26 mouse cellular contexts compared by ENCODE assay signal in the genomic region with DNA sequence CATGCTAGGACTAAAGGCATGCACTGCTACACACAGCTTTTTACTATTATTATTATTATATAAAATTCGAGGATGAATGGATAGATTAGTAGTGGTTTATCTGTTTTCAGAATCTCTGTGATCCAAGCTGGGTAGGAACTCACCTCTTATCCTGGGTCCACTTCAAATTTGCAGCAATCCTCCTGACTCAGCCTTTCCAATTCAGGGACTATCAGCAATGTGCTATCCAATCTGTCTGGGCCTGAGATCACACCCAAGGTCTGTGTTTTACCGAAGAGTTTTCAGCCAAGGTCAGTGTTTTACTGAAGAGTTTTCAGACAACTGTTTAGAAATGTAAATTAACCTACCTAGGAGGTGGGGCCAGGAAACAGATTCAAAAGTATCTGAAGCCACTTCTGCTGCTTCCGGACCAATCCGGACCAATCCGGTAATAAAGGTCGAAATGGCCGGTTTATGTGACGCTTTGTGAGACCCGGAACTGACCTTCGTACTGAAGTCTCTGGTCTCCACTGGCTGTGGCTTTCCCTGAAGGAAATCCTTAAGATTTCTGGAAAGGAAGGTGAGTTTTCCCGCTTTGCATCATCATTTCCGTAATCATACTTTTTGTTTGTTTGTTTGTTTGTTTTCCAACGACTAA. TPM values are rescaled to one million over a fixed set of nuclear protein-coding genes. Genes with fewer than 3 reads are reported as not detected.
DNase-seq lines count a peak whose midpoint lies in the region; TF ChIP-seq lines count a peak whose summit lies in the region.
"Had no signal": no experiment of that assay in that cellular context is flagged by ENCODE, and none has a peak within 500 bp of the region (broad histone marks: within the 10 kb centered on the region; RNA-seq: fewer than 3 reads in every experiment).

A gene (plus strand): TSS at position 488 of the 637 bp plus-strand sequence.

- H3K4me3 ChIP-seq in heart, adult 2 months: no peak within 1 kb of the TSS
- peak within 1 kb of the TSS; percentile 11 for H3K4me3 ChIP-seq in testis, adult 2 months (ENCODE audit: control insufficient read depth, low read depth, low read length)
- H3K4me3 ChIP-seq: embryonic facial prominence, embryonic 13.5 days; forebrain, embryonic 12.5 days; heart, embryonic 10.5 days; hindbrain, embryonic 15.5 days had no signal

- no peak for TF ChIP-seq EP300 in heart, adult 2 months (IDR thresholded peaks at IDR 0.05; ENCODE audit: insufficient read depth, low read depth, low read length)

- no peak for TF ChIP-seq CTCF in heart, adult 2 months (IDR thresholded peaks at IDR 0.05)
- no peak for TF ChIP-seq CTCF in testis, adult 2 months (IDR thresholded peaks at IDR 0.05; ENCODE audit: control insufficient read depth, insufficient read depth, insufficient replicate concordance, low read depth, low read length)

- intact Hi-C loops in heart, adult 2 months (cut with DNase I): no loop called here

- no peaks in the 10 kb centered on the region for H3K36me3 ChIP-seq in heart, adult 2 months (ENCODE audit: control insufficient read depth, insufficient read depth, low read length)
- H3K36me3 ChIP-seq in testis, adult 2 months (ENCODE audit: control insufficient read depth, insufficient read depth, low read length): no peaks in the 10 kb centered on the region
- H3K36me3 ChIP-seq: embryonic facial prominence, embryonic 13.5 days; forebrain, embryonic 12.5 days; G1E; heart, embryonic 10.5 days; hindbrain, embryonic 15.5 days had no signal

- H3K4me1 ChIP-seq in heart, adult 2 months (ENCODE audit: control insufficient read depth, insufficient read depth, low read length): no peaks in the 10 kb centered on the region
- no peaks in the 10 kb centered on the region for H3K4me1 ChIP-seq in testis, adult 2 months (ENCODE audit: control insufficient read depth, insufficient read depth, low read length)
- H3K4me1 ChIP-seq: embryonic facial prominence, embryonic 13.5 days; forebrain, embryonic 12.5 days; heart, embryonic 10.5 days; hindbrain, embryonic 15.5 days had no signal

- H3K27me3 ChIP-seq in heart, adult 2 months (ENCODE audit: control insufficient read depth, insufficient read depth, low read length): no peaks in the 10 kb centered on the region
- no peaks in the 10 kb centered on the region for H3K27me3 ChIP-seq in testis, adult 2 months (ENCODE audit: control insufficient read depth, insufficient read depth, low read length)
- H3K27me3 ChIP-seq: embryonic facial prominence, embryonic 13.5 days; forebrain, embryonic 12.5 days; hindbrain, embryonic 15.5 days had no signal

- TF ChIP-seq POLR2A in heart, adult 2 months (IDR thresholded peaks at IDR 0.05; ENCODE audit: insufficient read depth, low read depth, low read length): no peak
- no peak for TF ChIP-seq POLR2A in testis, adult 2 months (IDR thresholded peaks at IDR 0.05; ENCODE audit: control insufficient read depth, low read depth, low read length)

- no peaks in the 10 kb centered on the region for H3K79me2 ChIP-seq in heart, adult 2 months (replicated peaks; ENCODE audit: control insufficient read depth, insufficient read depth, low read length)

- DNase-seq in heart, adult 11 months: peak; percentile 55
- no peak for DNase-seq in heart, adult 2 months
- no peak for DNase-seq in testis, postnatal 10 days (ENCODE audit: low spot score)
- DNase-seq in ZHBTc4 (ENCODE audit: low read depth, low spot score): peak; percentile 97
- DNase-seq in lung, adult 18-20 months: no peak
- DNase-seq in spleen, postnatal 36 days (ENCODE audit: low spot score in 2 of 2): no peak
- DNase-seq: adrenal gland, adult 2 months; adrenal gland, postnatal 25 days; B cell, adult 2 months; cerebellum, adult 18-20 months; cerebellum, adult 9-11 months; cerebellum, postnatal 36 days; gastrocnemius, postnatal 14 days; heart, postnatal 36 days had no signal

- no peak within 1 kb of the TSS for H3K27ac ChIP-seq in heart, adult 2 months
- H3K27ac ChIP-seq in testis, adult 2 months (ENCODE audit: control insufficient read depth, insufficient read depth, low read depth, low read length): no peak within 1 kb of the TSS
- H3K27ac ChIP-seq: embryonic facial prominence, embryonic 13.5 days; forebrain, embryonic 12.5 days; heart, embryonic 10.5 days; hindbrain, embryonic 15.5 days had no signal

- H3K9ac ChIP-seq in heart, adult 2 months (ENCODE audit: low read depth, low read length): no peak within 1 kb of the TSS
- H3K9ac ChIP-seq: embryonic facial prominence, embryonic 13.5 days; forebrain, embryonic 12.5 days; hindbrain, embryonic 15.5 days had no signal

- 86% methylated on average over 13 of the region's 13 CpGs for WGBS in heart, adult 2 months

RNA-seq across cellular contexts. Expression of the gene that starts here (rescaled TPM):
- not detected for total RNA-seq in heart, adult 2 months (2021)
- polyA plus RNA-seq in heart, adult 2 months (2012; rRNA removed): not detected in 2 replicates
- polyA plus RNA-seq in testis, adult 2 months (2012; rRNA removed): 0.22 and 0.29 TPM in 2 replicates
- total RNA-seq: adrenal gland, adult 2 months; adrenal gland, postnatal 25 days; gastrocnemius, postnatal 14 days; heart, postnatal 36 days had no signal
- polyA plus RNA-seq: adrenal gland, adult 2 months; CD4-positive, CD25-positive, alpha-beta regulatory T cell, adult 4 months; embryonic facial prominence, embryonic 13.5 days; forebrain, embryonic 12.5 days; forebrain, embryonic 16.5 days; G1E; gonadal fat pad, adult 2 months; heart, embryonic 10.5 days; heart, embryonic 16.5 days; hindbrain, embryonic 11.5 days; hindbrain, embryonic 15.5 days; intestine, embryonic 16.5 days had no signal

Comparison
In these comparisons a context has a peak if more than half of its experiments do, and no peak if none do; other contexts are left out.
1. DNase-seq: peak in heart, adult 11 months (single experiment) and ZHBTc4 (single experiment); none in heart, adult 2 months (0 of 2), testis, postnatal 10 days (single experiment), lung, adult 18-20 months (0 of 2) and spleen, postnatal 36 days (0 of 2).